Mouse (Mus musculus) ovary, adult 18-20 months (tissue): ENCODE data around the gene Tcf25.
A peak's percentile ranks its signal among the peaks of the same experiment; 100 is the strongest.

ENCODE experiments used
- DNase-seq: peaks from one replicate; pipeline ENCODE4 v3.0.0; 2022; ENCODE audit warnings: low spot score, mixed read lengths

The Tcf25 gene

GRCm38 (mm10) chr8:123352118-123352517, 21.4 kb upstream of the Tcf25 start:
- no peak for DNase-seq

- DNase-seq: no peak
Measured at GRCm38 (mm10) chr8:123352786-123353185, 20.8 kb upstream of the Tcf25 start.

GRCm38 (mm10) chr8:123353216-123353615, 20.3 kb upstream of the Tcf25 start:
- DNase-seq: no peak

GRCm38 (mm10) chr8:123361082-123361739, 12.3 kb upstream of the Tcf25 start:
- peak; percentile 15 for DNase-seq

- DNase-seq: peak; percentile 85
Measured at GRCm38 (mm10) chr8:123374239-123374578, 656 bp downstream of the Tcf25 start.

GRCm38 (mm10) chr8:123375701-123376100, 2.1 kb downstream of the Tcf25 start:
- no peak for DNase-seq

- no peak for DNase-seq
Measured at GRCm38 (mm10) chr8:123376106-123376505, 2.6 kb downstream of the Tcf25 start.

- no peak for DNase-seq
Measured at GRCm38 (mm10) chr8:123381711-123382110, 8.2 kb downstream of the Tcf25 start.

- no peak for DNase-seq
Measured at GRCm38 (mm10) chr8:123382516-123382915, 9.0 kb downstream of the Tcf25 start.

GRCm38 (mm10) chr8:123384883-123385540, 11.5 kb downstream of the Tcf25 start:
- DNase-seq: no peak

GRCm38 (mm10) chr8:123387041-123387440, 13.5 kb downstream of the Tcf25 start:
- no peak for DNase-seq

- no peak for DNase-seq
Measured at GRCm38 (mm10) chr8:123387801-123388200, 14.2 kb downstream of the Tcf25 start.

GRCm38 (mm10) chr8:123389026-123389425, 15.5 kb downstream of the Tcf25 start:
- DNase-seq: no peak

- no peak for DNase-seq
Measured at GRCm38 (mm10) chr8:123398308-123398707, 24.8 kb downstream of the Tcf25 start.

GRCm38 (mm10) chr8:123401936-123402335, 28.4 kb downstream of the Tcf25 start:
- no peak for DNase-seq

GRCm38 (mm10) chr8:123402730-123403326, 29.3 kb downstream of the Tcf25 start:
- DNase-seq: no peak

GRCm38 (mm10) chr8:123404521-123404920, 31.0 kb downstream of the Tcf25 start:
- DNase-seq: no peak

- DNase-seq: no peak
Measured at GRCm38 (mm10) chr8:123406786-123407185, 33.2 kb downstream of the Tcf25 start, which contains the start of gene Mc1r. Mc1r (plus strand) TSS chr8:123407107.

- DNase-seq: no peak
Measured at GRCm38 (mm10) chr8:123407612-123408011, 34.1 kb downstream of the Tcf25 start.

GRCm38 (mm10) chr8:123408586-123409544, 35.3 kb downstream of the Tcf25 start:
- DNase-seq: peak; percentile 71

- peak; percentile 20 for DNase-seq
Measured at GRCm38 (mm10) chr8:123410049-123410587, 36.6 kb downstream of the Tcf25 start.

GRCm38 (mm10) chr8:123410788-123411187, 37.2 kb downstream of the Tcf25 start:
- no peak for DNase-seq
